Mouse (Mus musculus) olfactory bulb, adult 2 months (tissue): ENCODE measurements around the gene Dnajc5.

ENCODE experiments used
- CTCF ChIP-seq: fragments of 200-500 bp; IDR thresholded peaks from 2 replicates; pipeline ENCODE4 v1.5.1; 2012; ENCODE audit warnings: low read depth, mild to moderate bottlenecking, low read length, moderate library complexity; ENCODE audit not compliant: insufficient read depth
- POLR2A ChIP-seq: fragments of 200-500 bp; IDR thresholded peaks from 2 replicates; pipeline ENCODE4 v1.6.1; 2012; ENCODE audit warnings: mild to moderate bottlenecking, low read depth, low read length, moderate library complexity; ENCODE audit not compliant: insufficient read depth

DNA sequence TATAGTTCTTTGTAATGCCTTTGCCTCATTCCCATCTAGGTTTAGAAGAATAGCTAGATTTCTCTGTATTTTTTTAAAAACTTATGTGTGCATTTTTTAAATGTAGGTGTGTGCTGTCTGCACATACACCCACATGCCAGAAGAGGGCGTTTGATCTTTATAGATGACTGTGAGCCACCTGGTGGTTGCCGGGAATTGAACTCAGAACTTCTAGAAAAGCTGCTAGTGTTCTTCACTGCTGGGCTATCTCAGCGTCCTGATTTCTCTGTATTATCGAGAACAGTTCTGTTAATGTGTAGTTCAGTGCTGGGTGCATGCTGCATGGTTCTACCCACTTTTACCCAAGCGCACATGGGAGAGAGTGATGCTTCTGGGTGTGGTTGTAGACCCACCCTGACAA, 2.5 kb downstream of the Dnajc5 start:
- TF ChIP-seq POLR2A (no peak), CTCF (no peak)
